Comparison of ENCODE assay signal across 9 mouse cellular contexts in the genomic region with DNA sequence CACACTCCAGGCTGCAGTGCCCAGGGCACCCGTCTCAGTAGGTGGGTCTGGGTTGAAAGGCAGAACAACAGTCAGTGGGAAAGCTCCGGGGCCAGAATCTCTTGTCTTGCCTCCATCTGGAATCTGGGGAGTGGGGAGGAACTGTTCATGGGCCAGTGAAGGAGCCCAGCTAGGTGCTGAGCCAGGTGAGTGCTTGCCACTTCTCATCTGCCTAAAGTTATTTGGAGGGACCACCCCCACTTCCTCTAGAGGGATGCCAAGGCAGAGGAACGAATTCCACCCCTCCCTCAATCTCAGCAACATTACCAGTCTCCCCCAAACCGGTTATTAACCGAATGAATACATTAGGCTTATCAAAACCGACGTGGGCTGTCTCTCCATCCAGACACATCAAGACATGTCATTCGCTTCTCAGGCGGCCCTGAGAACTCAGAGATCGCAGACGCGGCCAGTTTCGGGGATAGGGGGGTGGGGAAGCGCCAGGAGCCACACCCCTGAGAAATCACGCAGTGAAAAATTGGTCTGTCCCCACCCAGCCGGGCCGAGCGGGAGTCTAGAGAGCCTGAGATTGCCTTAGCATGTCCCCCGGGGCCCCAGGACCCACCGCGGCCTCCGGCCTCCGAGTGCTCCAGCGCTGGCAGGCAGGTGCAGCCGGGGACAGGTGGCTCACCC. TPM values are rescaled to one million over a fixed set of nuclear protein-coding genes. Genes with fewer than 3 reads are reported as not detected.
A peak's percentile ranks its signal among the peaks of the same experiment; 100 is the strongest.
DNase-seq lines count a peak whose midpoint lies in the region; ATAC-seq and TF ChIP-seq lines count a peak whose summit lies in the region.
"Had no signal": no experiment of that assay in that cellular context is flagged by ENCODE, and none has a peak within 500 bp of the region (broad histone marks: within the 10 kb centered on the region; RNA-seq: fewer than 3 reads in every experiment).

No protein-coding gene starts in this region.

- peak overlapping the region; percentile 51 for H3K4me3 ChIP-seq in hindbrain, embryonic 10.5 days
- H3K4me3 ChIP-seq in hindbrain, embryonic 16.5 days (ENCODE audit: low read length): no peak overlapping the region
- H3K4me3 ChIP-seq in E14TG2a.4 (replicated peaks; ENCODE audit: low read length): peak overlapping the region; percentile 82
- peak overlapping the region; percentile 43 for H3K4me3 ChIP-seq in embryonic facial prominence, embryonic 15.5 days (replicated peaks)
- peak overlapping the region; percentile 45 for H3K4me3 ChIP-seq in liver, embryonic 15.5 days (replicated peaks)

- no peaks in the 10 kb centered on the region for H3K9me3 ChIP-seq in hindbrain, embryonic 10.5 days
- no peaks in the 10 kb centered on the region for H3K9me3 ChIP-seq in hindbrain, embryonic 16.5 days (ENCODE audit: control insufficient read depth, low read length)
- H3K9me3 ChIP-seq in E14TG2a.4 (ENCODE audit: low read length): no peaks in the 10 kb centered on the region
- H3K9me3 ChIP-seq in embryonic facial prominence, embryonic 15.5 days (replicated peaks): no peaks in the 10 kb centered on the region
- no peaks in the 10 kb centered on the region for H3K9me3 ChIP-seq in liver, embryonic 15.5 days (replicated peaks)

- no peak for DNase-seq in hindbrain, embryonic 10.5 days (ENCODE audit: low spot score)
- DNase-seq in thymus, postnatal 10 days (ENCODE audit: low spot score in 2 of 2): no peak
- no peak for DNase-seq in testis, postnatal 14 days (ENCODE audit: low spot score)
- DNase-seq: layer of hippocampus, postnatal 36 days had no signal

- peaks cover 29% of the 10 kb centered on the region for H3K4me1 ChIP-seq in hindbrain, embryonic 10.5 days (replicated peaks)
- peaks cover 3% of the 10 kb centered on the region; the same call in 1 of the 2 replicates for H3K4me1 ChIP-seq in hindbrain, embryonic 16.5 days (ENCODE audit: control insufficient read depth, insufficient read depth, low read depth, low read length)
- H3K4me1 ChIP-seq in E14TG2a.4 (replicated peaks; ENCODE audit: low read depth, low read length): peaks cover 37% of the 10 kb centered on the region
- peaks cover 59% of the 10 kb centered on the region for H3K4me1 ChIP-seq in embryonic facial prominence, embryonic 15.5 days
- H3K4me1 ChIP-seq in liver, embryonic 15.5 days (replicated peaks): peaks cover 14% of the 10 kb centered on the region

- H3K4me2 ChIP-seq in hindbrain, embryonic 16.5 days (ENCODE audit: low read length): no peak overlapping the region; the same call in 1 of the 2 replicates
- peak overlapping the region; percentile 54 for H3K4me2 ChIP-seq in embryonic facial prominence, embryonic 15.5 days (replicated peaks)
- H3K4me2 ChIP-seq in liver, embryonic 15.5 days: peak overlapping the region; percentile 61

- 4% methylated on average over 25 of the region's 25 CpGs for WGBS in hindbrain, embryonic 10.5 days
- WGBS in hindbrain, embryonic 16.5 days: 1% methylated on average over 25 of the region's 25 CpGs
- WGBS in embryonic facial prominence, embryonic 15.5 days: 2% methylated on average over 25 of the region's 25 CpGs
- 4% methylated on average over 25 of the region's 25 CpGs for WGBS in liver, embryonic 15.5 days (ENCODE audit: insufficient replicate concordance)

- no peaks in the 10 kb centered on the region for H3K36me3 ChIP-seq in hindbrain, embryonic 10.5 days
- no peaks in the 10 kb centered on the region for H3K36me3 ChIP-seq in hindbrain, embryonic 16.5 days (ENCODE audit: control insufficient read depth, insufficient read depth, low read length)
- no peaks in the 10 kb centered on the region for H3K36me3 ChIP-seq in E14TG2a.4 (ENCODE audit: insufficient read depth, low read length)
- no peaks in the 10 kb centered on the region for H3K36me3 ChIP-seq in embryonic facial prominence, embryonic 15.5 days
- H3K36me3 ChIP-seq in liver, embryonic 15.5 days (replicated peaks): no peaks in the 10 kb centered on the region

- TF ChIP-seq CTCF in E14TG2a.4 (conservative IDR thresholded peaks at IDR 0.05; ENCODE audit: low read length): no peak

- ATAC-seq in hindbrain, embryonic 16.5 days: no peak
- no peak for ATAC-seq in embryonic facial prominence, embryonic 15.5 days (ENCODE audit: insufficient number of reproducible peaks, low FRiP score, low TSS enrichment, low read depth)
- no peak for ATAC-seq in liver, embryonic 15.5 days (ENCODE audit: insufficient read depth)
- no peak for ATAC-seq in megakaryocyte-erythroid progenitor cell, adult 5-6 weeks (replicated peaks; ENCODE audit: low FRiP score, low TSS enrichment, poor library complexity, severe bottlenecking)

- H3K27ac ChIP-seq in hindbrain, embryonic 10.5 days: no peak overlapping the region
- no peak overlapping the region for H3K27ac ChIP-seq in hindbrain, embryonic 16.5 days (ENCODE audit: low read depth, low read length)
- peak overlapping the region; percentile 73 for H3K27ac ChIP-seq in embryonic facial prominence, embryonic 15.5 days (replicated peaks)
- no peak overlapping the region for H3K27ac ChIP-seq in liver, embryonic 15.5 days (replicated peaks)

- H3K9ac ChIP-seq in hindbrain, embryonic 16.5 days (ENCODE audit: low read depth, low read length): no peak overlapping the region
- no peak overlapping the region for H3K9ac ChIP-seq in embryonic facial prominence, embryonic 15.5 days
- H3K9ac ChIP-seq in liver, embryonic 15.5 days: no peak overlapping the region

- peaks cover 88% of the 10 kb centered on the region for H3K27me3 ChIP-seq in hindbrain, embryonic 10.5 days (ENCODE audit: insufficient read depth, poor library complexity, severe bottlenecking)
- H3K27me3 ChIP-seq in hindbrain, embryonic 16.5 days (replicated peaks; ENCODE audit: control insufficient read depth, insufficient read depth, low read length): peaks cover 41% of the 10 kb centered on the region
- H3K27me3 ChIP-seq in E14TG2a.4 (ENCODE audit: insufficient read depth, low read length): peaks cover 89% of the 10 kb centered on the region
- H3K27me3 ChIP-seq in embryonic facial prominence, embryonic 15.5 days: peaks cover 44% of the 10 kb centered on the region
- H3K27me3 ChIP-seq in liver, embryonic 15.5 days: peaks cover 56% of the 10 kb centered on the region

RNA-seq across cellular contexts. Expression of gene Ppl, which starts 0.8 kb away (rescaled TPM):
- polyA plus RNA-seq in hindbrain, embryonic 10.5 days (2016; fragmentation: Nextera tagmentation; extraction: Ambion mirVana): 1.4 and 1.9 TPM in 2 replicates
- polyA plus RNA-seq in hindbrain, embryonic 16.5 days (2015; fragmentation: Nextera tagmentation; extraction: Ambion mirVana): 0.07 and 0.16 TPM in 2 replicates
- 45.8 and 52.3 TPM in 2 replicates for polyA plus RNA-seq in embryonic facial prominence, embryonic 15.5 days (2015; fragmentation: Nextera tagmentation; extraction: Ambion mirVana)
- 0.38 and 0.60 TPM in 2 replicates for polyA plus RNA-seq in liver, embryonic 15.5 days (2015; fragmentation: Nextera tagmentation; extraction: Ambion mirVana)
- total RNA-seq in megakaryocyte-erythroid progenitor cell, adult 5-6 weeks (2014; fragmentation: Nextera tagmentation): not detected in 2 replicates
- not detected in 2 replicates for total RNA-seq in megakaryocyte-erythroid progenitor cell, adult 5-6 weeks (2017)

RNA-seq across cellular contexts. Expression of gene Sec14l5, which starts 15.5 kb away (rescaled TPM):
- 0.29 and 0.78 TPM in 2 replicates for polyA plus RNA-seq in hindbrain, embryonic 10.5 days (2016; fragmentation: Nextera tagmentation; extraction: Ambion mirVana)
- 0.15 and 0.27 TPM in 2 replicates for polyA plus RNA-seq in hindbrain, embryonic 16.5 days (2015; fragmentation: Nextera tagmentation; extraction: Ambion mirVana)
- 0.35 TPM in 2 replicates for polyA plus RNA-seq in embryonic facial prominence, embryonic 15.5 days (2015; fragmentation: Nextera tagmentation; extraction: Ambion mirVana)
- 0.02 TPM in 1 of 2 replicates, not detected in the other for polyA plus RNA-seq in liver, embryonic 15.5 days (2015; fragmentation: Nextera tagmentation; extraction: Ambion mirVana)
- not detected in 2 replicates for total RNA-seq in megakaryocyte-erythroid progenitor cell, adult 5-6 weeks (2014; fragmentation: Nextera tagmentation)
- not detected in 2 replicates for total RNA-seq in megakaryocyte-erythroid progenitor cell, adult 5-6 weeks (2017)

Comparison
In these comparisons a context has a peak if more than half of its experiments do, and no peak if none do; other contexts are left out.
1. RNA of gene Ppl, which starts 0.8 kb away (polyA plus RNA-seq): 45.8 to 52.3 TPM in embryonic facial prominence, embryonic 15.5 days; 1.4 to 1.9 TPM in hindbrain, embryonic 10.5 days, 0.38 to 0.60 TPM in liver, embryonic 15.5 days and 0.07 to 0.16 TPM in hindbrain, embryonic 16.5 days; every median in the first group is over 10 times any median in the second.